Mouse (Mus musculus) layer of hippocampus, adult 9-10 months (tissue): ENCODE results near the gene Ulk4.

ENCODE experiments used
- DNase-seq: peaks from one replicate; pipeline ENCODE4 v3.0.0; 2022; ENCODE audit warnings: low spot score

Gene Ulk4

DNA sequence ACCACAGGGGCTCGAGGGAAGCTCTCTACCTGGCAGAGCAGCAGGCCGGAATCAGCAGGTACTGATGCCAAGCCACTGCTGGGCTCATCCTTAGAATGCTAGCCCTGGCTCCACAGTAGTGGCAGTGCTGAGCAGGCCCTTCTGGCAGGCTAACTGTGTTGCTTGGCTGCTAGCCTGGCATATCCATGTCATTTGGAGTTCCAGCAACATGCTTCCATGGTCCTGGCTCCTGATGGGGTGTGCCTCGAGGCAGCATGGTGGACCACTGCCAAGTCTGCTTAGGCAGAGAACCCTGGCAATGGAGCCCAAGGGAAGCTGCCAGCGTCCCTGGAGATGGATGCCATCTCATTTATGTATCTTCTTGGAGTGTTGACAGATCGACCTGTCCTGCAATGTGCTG is 169.4 kb downstream of the Ulk4 start:
- peak; percentile 42 for DNase-seq

DNA sequence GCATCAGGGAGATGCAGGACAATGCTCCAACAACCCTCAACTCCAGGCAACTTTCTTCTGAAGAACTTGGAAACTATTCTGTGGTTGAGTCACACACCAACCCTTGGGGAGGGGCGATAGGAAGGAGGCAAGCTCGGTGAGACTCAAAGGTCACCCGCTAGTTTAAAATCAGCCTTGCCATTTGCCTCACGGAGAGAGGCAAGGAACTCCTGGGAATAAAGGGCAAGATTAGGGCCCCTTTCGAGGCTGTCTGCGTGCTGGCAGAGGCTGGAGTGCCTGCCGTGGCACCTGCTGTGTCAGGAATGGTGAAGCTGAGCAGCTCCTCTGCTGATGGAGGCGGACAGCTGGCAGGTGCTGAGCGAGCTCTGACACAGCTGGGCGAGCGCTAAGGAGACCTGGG is 169.9 kb downstream of the Ulk4 start:
- no peak for DNase-seq

DNA sequence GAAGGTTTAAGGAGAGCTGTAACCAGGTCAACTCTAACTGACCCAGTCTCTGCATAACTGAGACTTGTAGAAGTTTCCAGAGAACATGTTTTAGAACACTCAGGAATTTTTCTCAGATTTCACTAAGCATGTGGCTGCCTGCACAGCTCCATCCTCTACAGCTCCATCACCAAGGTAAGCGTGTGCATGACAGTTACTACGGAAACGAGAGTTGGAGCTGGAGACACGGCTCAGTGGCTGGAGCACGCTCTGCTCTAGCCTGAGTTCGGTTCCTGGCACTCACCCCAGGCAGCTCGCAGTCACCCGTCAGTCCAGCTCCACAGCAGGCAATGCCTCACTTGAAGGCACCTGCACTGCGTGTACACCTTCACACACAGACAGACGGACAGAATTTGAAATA is 175.5 kb downstream of the Ulk4 start:
- DNase-seq: no peak

DNA sequence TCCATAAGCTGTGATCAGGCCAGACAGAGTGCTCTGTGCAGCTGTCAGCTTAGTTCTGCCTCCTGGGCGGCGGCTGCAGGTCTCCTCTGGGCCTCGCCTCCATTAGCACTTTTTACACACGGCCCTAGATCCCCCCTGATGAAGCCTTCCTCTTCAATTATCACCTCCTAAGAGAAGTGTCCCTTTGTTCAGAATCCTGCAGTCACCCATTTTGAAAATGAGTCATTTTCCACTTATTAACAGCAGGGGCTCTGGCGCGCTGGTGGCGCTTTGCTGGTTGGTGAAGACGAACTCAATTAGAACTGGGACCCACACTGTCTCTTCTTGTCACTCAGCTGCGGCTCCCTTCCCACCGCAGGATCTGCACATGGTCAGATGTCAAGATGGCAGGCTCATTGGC is 177.5 kb downstream of the Ulk4 start:
- DNase-seq: no peak

DNA sequence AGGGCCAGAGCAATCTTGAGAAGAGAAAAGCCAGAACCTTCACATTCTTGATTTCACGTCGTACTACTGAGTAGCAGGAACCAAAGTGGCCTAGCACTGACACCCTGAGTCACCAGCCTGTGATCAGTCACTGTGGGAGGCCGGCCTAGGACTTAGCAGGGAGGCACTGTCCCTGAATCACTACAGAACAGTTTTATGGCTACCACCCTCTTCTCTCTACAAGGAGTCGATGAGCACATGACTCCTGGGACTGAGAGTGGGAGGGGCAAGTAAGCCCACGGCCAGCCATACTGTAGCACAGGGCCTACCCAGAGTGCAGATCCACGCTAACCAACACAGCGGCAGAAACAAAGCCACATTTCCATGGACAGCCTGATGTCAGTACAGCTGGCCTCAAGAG is 183.2 kb downstream of the Ulk4 start:
- DNase-seq: no peak

DNA sequence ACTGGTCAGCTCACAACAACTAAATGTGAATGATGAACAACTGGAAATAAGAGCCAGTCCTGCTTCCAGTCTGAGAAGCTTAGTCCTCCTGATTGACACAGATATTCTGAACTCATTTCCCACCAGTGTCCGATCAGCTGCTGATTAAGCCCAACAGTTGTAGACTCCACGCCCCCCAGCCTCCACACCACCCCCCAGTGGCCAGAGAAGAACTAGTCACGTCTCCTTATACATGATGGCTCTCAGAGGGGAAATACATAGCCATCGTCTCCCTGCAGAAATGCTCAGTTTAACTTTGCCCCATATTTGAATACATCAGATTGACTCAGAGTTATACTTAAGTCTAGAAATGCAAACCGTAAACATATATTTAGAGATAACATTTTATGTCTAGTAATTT is 184.4 kb downstream of the Ulk4 start:
- DNase-seq: no peak

DNA sequence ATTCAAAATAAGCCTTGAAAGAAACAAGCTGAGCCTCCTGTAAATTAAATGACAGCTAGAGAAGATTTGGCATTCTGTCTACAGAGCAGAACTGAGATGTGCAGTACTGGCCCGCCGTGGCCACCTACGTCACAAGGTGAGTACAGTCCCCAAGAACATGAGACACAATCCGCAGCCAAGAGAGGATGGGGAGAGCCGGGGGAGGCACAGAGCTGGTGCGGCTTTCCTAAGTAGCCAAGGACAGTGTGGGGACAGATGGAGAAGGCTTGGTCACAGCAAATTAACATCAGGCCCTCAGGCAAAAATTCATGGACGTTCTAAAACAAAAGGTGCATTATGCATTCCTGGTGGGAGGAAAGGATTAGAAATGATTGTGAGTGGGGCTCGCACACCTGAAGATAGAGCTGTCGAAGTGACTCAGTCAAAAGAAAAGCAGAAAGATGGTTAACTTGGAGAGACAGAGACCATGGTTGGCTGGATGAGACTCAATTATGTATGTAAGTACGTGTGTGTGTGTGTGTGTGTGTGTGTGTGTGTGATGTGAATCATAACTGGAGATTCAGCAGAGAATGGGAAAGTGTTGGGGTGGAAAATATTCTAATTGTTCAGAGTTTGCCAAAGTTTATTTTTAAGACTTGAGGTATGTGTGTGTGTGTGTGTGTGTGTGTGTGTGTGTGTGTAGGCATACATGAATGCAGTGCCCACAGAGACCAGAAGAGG is 185.8 kb downstream of the Ulk4 start:
- no peak for DNase-seq

DNA sequence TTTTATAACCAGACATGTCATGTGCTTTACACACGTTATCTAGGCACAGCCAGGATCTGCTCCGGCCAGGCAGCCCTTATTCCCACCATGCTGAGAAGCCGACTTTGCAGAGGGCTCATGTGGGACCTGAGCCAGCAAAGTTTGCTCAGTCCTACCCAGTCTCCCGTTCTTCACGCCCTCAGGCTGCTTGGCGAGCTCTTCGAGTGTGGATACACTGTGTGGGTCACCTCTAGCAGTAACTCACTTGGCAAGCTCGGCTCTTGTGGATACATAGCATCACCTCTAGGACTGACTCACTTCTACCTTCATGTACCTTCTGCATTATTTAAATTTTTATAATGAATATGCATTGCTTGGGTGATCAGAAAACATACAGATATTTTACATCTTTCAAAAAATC is 189.3 kb downstream of the Ulk4 start:
- DNase-seq: no peak

DNA sequence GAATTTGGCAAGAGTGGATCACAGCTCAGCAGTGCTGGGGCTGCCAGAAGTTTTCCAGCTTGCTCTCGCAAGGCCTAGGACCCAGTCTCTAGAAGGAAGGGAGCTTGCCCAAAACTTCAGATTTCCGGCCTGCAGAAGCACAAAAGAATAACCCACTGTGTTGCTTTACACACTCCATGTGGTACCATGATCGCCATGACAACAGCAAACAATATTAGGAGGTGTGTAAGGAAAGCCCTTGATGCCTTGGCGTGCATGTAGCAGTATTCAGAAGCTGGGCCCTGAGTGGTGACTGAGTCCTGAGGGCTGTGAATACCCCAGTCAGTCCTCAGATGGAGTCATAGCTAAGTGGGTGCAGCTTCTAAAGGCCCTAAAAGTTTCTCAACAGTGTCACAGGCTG is 192.8 kb downstream of the Ulk4 start:
- no peak for DNase-seq

DNA sequence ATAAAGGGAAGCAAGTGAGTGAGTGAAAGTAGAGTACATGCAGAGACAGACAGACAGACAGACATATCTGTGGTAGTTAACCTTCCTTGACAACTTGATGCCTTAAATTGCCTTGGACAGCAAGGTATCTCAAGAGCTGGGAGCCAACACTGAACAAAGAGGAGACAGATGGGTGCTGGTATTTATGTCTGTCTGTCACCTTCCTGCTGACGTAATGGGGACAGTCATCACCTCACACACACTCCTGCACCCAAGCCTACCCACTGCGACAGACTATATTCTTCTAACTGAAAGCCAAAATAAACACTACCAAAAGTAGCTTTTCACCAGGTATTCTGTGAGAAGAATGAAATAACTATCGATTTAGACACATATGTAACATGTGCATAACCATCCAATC is 196.2 kb downstream of the Ulk4 start:
- no peak for DNase-seq

DNA sequence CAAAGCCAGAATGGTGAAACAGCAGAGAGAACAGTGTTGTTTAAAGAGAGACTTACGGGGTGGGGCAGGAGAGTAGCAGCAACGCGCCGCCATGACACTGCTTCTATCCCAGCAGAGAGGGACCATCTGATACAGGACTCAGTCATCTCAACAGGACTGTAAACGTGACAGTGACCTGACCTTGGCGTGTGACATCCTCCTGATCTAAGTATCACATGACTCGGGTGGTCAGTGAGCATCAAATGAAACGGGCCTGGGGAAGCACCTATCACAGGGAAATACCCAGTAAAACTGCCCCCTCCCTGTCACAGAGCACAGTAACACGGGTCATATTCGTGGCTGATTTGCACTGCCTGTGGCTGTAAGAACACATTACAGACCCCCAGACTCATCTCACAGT is 196.6 kb downstream of the Ulk4 start:
- DNase-seq: no peak

DNA sequence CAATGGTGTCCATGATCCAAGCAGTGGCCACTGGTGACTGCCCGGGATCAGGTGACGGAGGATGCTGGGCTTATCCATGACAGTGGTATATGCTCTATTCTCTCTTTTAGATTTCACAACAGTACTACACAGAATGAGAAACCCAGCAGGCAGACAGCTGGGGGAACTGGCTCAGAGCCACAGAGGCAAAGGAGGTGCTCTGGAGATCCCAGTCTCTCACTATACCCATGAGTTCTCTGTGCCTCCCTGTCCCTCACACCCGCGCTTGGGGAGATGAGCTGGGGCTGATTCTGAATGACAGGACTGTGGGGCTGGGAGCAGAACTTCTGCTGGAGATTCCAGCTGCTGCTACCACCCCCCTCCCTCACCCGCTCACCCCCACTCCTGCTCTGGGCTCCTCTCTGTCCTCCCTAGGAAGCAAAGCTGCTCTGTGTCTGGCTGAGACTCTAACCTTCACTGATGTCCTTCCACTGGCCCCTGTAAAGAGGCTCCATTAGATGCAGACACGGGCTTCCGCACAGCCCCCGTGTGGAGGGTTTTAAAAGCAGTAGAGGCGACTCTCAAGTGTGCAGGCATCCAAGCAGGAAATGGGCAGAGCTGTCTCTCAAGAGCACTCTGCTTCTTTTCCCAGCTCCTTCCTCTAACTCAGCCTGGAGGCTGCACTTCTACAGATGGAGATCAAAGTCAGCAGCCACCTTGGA is 197.5 kb downstream of the Ulk4 start:
- DNase-seq: no peak

DNA sequence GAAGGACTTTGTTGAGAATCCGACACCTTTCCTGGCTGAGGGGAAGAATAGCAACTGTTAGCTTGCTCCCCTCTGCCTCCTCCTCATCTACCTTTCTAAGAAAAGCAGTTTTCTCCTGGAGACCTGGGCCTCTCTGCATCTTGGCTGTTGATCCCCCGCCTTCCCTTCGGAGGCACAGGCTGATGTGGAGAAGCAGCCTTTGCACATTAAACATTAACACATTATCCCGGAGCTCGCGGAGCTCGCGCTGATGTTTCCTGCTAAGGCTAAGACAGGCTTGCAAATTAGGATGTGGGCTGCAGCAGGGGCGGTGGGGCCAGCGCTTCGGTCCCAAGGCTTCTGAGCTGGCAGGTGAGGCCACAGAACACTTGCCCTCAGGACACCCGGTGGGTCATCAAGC is 200.7 kb downstream of the Ulk4 start:
- DNase-seq: no peak

DNA sequence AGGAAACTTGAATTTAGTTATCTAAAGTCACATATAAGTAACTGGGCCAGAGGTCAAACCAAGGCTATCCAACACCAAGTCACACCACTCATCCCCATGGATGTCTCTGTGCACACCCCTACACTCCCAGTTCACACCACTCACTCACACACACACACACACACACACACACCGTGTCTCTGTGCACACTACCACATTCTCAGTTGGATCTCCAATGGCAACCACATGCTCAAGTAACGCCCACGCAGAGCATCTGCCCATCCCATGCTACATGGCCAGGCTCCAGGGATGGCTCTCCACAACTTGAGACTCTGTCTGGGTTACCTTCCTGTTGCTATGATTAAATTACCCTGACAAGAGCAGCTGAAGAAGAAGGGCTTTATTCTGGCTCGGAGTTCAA is 201.8 kb downstream of the Ulk4 start:
- DNase-seq: peak; percentile 58

DNA sequence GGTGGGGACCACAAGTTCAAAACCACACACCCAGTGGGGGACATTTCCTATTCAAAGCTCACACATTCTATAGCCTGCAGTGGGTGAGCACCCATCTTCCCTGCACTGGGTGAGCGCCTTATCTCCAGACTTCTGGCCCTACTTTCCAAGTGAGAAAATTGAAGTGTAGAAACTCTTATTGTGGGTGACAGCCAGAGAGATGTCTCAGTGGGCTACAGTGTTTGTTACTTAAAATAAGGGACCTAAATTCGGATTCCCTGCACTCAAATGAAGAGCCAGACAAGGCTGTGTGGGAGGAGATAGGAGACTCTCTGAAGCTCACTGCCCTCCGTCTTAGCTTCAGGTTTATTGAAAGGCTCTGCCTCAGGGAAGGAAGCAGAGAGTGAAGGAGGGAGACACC is 202.3 kb downstream of the Ulk4 start:
- no peak for DNase-seq

DNA sequence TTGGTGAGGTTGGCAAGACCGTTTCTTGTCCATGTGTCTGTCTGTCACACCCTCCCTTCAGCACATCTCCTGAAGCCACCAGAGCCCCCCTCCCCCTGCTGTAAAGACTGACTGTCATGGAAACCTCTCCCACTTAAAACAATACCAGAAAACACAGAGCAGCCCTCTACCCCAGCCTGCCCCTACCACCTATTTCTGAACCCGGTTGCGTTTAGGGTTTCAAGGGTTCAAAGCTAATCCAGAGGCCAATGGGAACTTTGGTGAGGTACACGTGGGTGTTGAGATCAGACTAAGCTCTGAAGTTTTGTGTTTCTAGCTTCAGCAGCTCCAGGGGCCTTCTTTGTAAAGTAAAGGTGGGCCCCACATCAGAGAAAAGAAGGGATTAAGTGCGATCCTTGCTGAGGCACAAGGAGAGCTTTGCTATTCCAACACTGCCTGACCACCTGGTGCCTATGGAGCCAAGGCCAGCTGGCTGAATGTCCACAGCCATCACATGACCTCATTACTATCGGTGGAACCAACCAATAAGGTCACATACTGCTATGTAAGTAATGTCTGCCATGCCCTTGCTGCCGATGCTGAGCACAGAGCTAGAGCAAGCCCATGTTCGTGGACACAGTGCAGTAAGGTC is 204.8 kb downstream of the Ulk4 start:
- DNase-seq: no peak

DNA sequence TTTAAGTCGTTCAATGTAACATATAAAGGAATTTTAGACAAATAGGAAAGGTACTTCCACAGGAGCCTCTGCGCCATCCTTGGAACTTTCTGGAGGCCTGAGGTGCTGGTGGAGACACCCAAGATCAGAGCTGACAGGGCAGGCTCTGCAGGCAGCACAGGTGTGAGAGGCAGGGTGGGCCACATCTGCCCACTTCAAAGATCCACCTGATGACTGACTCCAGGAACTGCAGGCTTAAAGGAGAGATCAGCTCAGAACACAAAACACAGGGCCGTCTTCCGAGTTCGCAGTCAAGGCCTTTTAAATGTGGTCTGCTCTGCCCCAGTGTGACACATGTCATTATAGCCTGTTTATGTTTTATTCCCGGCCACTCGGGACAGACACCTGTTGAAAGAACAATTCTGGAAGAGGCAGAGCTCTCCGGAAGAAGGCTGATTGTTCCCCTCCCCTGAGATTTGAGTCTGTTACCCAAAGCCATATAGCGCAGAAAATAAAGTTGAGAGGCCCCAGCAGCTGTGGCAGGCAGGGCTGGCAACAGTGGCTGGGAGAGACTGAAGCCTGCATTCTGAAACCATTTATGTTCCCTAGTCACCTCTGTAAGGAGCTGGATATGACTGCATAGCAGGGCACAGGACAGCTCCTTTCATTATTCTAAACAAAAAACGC is 205.4 kb downstream of the Ulk4 start:
- no peak for DNase-seq

DNA sequence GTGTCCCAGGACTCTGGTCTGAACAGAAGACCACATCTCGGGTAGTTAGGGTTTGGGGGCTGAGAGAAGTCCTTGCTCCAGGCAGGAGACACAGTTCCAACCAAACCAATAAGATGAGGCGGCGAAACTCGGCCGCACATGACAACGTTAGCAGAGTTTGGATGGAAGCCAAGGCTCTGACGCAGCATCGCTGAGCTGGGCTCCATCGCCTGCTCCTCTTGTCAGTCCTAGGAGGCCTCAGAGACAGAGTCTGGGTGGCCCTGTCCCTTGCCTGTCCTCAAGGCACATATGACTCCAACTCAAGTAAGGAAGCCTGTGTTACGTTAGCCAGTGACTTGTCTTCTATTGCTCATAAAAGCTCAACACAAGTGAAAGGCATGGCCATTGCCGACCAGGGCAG is 205.9 kb downstream of the Ulk4 start:
- no peak for DNase-seq

DNA sequence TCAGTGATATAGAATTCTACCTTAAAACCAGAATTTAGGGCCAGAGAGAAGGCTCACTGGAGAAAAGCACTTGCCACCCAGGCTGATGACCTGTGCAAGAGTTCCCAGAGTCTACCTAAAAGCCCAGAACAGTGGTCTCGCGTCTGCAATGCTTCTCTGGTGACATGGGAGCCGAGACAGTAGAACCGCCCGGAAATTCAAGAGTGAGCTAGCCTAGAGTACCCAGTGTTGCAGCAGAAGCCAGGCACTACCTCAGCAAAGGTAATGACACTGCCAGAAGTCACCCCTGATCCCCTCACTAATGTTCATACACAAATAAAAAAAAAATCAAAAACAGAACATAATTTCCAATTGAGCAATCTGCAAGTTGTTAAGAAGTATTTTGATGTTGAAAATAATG is 208.9 kb downstream of the Ulk4 start:
- DNase-seq: no peak

DNA sequence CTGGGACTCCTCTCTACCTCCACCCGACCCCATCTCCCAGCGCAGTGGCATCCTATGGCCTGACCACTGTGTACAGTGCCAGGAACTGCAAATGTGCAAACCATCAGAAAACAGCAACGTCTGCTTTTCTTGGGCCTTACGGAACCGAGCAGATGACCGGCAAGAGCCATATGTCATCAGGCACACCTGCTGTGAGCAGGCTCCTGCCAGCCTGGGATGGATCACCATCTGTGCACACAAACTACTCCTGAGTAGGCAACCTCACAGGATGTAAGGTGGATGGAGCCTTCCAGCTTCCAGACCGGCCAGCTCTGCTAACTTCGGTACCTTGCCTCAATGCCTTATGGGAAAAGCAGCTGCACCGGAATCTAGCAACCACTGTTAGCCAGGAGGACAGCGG is 210.0 kb downstream of the Ulk4 start:
- no peak for DNase-seq

DNA sequence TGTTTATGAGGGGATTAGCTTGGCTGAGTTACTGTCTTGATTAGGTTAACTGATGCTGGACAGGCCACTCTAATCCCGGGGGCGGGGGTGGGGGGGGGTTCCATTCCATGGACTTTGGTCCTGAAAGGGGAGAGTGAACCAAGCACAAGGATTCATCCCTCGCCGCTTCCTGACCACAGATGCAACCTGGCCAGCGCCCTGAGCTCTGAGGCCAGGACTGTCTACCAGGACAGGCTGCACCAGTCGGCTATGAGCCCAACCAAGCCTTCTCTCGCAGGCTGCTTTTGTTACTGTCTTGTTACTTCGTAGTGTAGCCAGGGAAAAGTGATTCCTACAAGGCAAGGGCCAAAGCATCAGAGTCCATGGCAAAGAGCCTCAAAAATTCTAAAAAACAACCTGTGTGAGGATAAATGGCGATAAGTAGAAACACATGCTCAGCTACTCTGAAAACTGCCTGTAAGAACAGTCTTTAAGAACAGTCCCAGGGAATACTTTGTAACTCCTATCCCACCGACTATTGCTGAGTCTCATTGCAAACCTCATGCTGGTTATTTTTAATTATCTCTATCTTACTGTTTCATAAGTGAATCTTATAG is 211.5 kb downstream of the Ulk4 start:
- DNase-seq: no peak

DNA sequence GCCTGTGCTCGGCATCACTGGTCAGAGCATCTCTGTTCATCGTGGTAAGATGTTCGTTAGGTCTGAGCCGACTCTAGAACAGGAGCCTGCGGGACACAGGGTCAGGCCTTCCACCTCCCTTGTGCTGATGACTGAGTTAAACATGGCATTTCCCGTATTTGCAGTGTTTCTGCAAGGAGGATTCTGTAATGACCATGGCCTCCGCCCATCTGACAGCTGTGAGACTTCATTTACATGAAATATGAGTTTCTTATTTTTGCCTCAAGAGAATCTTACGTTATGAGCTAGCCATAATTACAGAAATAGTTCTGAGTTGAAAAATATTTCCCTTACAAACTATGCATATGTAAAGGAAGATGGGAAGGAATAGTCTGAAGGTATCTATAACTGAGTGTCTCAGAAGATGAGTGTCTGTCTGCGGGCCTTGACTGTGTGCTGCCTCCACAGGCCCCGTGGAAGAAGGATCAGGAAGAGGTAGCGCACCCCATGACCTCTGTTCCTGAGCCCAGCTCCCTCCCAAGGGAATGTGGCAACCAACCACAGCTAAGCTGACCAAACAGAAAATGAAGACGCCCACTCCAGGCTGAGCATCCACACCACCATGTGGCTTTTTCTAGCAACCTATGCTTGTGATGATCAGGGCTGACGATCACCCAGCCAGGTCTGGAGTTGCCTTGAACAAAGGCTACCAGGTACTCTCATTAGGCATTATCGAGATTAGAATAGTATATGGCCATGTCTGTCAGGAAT is 212.2 kb downstream of the Ulk4 start:
- DNase-seq: no peak
